Mouse (Mus musculus) CH12.LX (cell line): ENCODE measurements around the gene B3gat1. TPM values are rescaled to one million over a fixed set of nuclear protein-coding genes. Genes with fewer than 3 reads are reported as not detected.

Source experiments
- DNase-seq: peaks from one replicate; pipeline ENCODE4 v3.0.0-alpha.2; 2013; ENCODE audit errors: extremely low read depth
- H3K27ac ChIP-seq: 2 replicates; pipeline ENCODE4 v1.5.1; 2012; ENCODE audit warnings: low read depth, mild to moderate bottlenecking, control low read depth, moderate library complexity; ENCODE audit not compliant: insufficient read depth
- H3K27me3 ChIP-seq: replicated peaks from 2 replicates; pipeline ENCODE3; 2012; ENCODE audit warnings: inconsistent platforms
- H3K36me3 ChIP-seq, 2 experiments: replicated peaks in 1 of 2; 2 replicates each; pipeline versions ENCODE3 to v1.6.1; 2012; ENCODE audit warnings: inconsistent platforms in 1 of 2, low read length in 1 of 2, mild to moderate bottlenecking in 1 of 2, mixed read lengths in 1 of 2, moderate library complexity in 1 of 2; ENCODE audit not compliant: control insufficient read depth in 1 of 2, insufficient read depth in 1 of 2
- H3K4me1 ChIP-seq, 2 experiments: 2 replicates each; pipeline ENCODE4 v1.6.1; 2012; ENCODE audit warnings: inconsistent platforms in 1 of 2, moderate library complexity in 1 of 2; ENCODE audit not compliant: insufficient read depth in 2 of 2, control insufficient read depth in 1 of 2
- H3K4me2 ChIP-seq: 2 replicates; pipeline ENCODE4 v1.6.1; 2012; ENCODE audit warnings: low read depth, mild to moderate bottlenecking, control low read depth; ENCODE audit not compliant: poor library complexity, insufficient read depth, severe bottlenecking
- H3K4me3 ChIP-seq, 3 experiments: fragments of 150-350 bp in 1 of 3; sonication (generic) in 1 of 3; replicated peaks in 1 of 3; 2 replicates each; pipeline versions ENCODE3 to v1.5.1; 2011 to 2012; ENCODE audit warnings: low read depth in 2 of 3, low read length in 2 of 3, mild to moderate bottlenecking in 2 of 3, moderate library complexity in 2 of 3, control low read depth in 1 of 3, improper control_type of control experiment in 1 of 3, inconsistent platforms in 1 of 3, mixed read lengths in 1 of 3; ENCODE audit not compliant: poor library complexity in 1 of 3
- H3K79me2 ChIP-seq: replicated peaks from 2 replicates; pipeline ENCODE4 v1.6.1; 2012; ENCODE audit warnings: mild to moderate bottlenecking, moderate library complexity; ENCODE audit not compliant: control insufficient read depth, poor library complexity, insufficient read depth, severe bottlenecking; ENCODE audit errors: extremely low read depth
- H3K9ac ChIP-seq: 2 replicates; pipeline ENCODE4 v1.6.1; 2012; ENCODE audit warnings: low read depth, mild to moderate bottlenecking, control low read depth, moderate library complexity; ENCODE audit not compliant: insufficient read depth
- H3K9me3 ChIP-seq: replicated peaks from 2 replicates; pipeline ENCODE3; 2012; ENCODE audit warnings: low read length, inconsistent platforms, mixed read lengths
- BHLHE40 ChIP-seq: IDR thresholded peaks from 2 replicates; pipeline ENCODE4 v1.6.1; 2011; ENCODE audit warnings: mild to moderate bottlenecking, low read depth, low read length, improper control_type of control experiment
- CHD1 ChIP-seq: IDR thresholded peaks from 2 replicates; pipeline ENCODE4 v1.6.1; 2012; ENCODE audit warnings: low read depth, low read length, improper control_type of control experiment, inconsistent platforms
- CHD2 ChIP-seq: IDR thresholded peaks from 2 replicates; pipeline ENCODE4 v1.6.1; 2011; ENCODE audit warnings: low read length, improper control_type of control experiment
- CTCF ChIP-seq, 2 experiments: IDR thresholded peaks in 1 of 2; conservative IDR thresholded peaks in 1 of 2; 2 replicates each; pipeline ENCODE4 v1.5.1; 2011 to 2012; ENCODE audit warnings: low read depth in 2 of 2, low read length in 2 of 2, improper control_type of control experiment in 1 of 2, inconsistent platforms in 1 of 2, mild to moderate bottlenecking in 1 of 2, moderate library complexity in 1 of 2
- EP300 ChIP-seq: IDR thresholded peaks from 2 replicates; pipeline ENCODE4 v1.6.1; 2011; ENCODE audit warnings: low read length, improper control_type of control experiment
- ETS1 ChIP-seq: conservative IDR thresholded peaks from 2 replicates; pipeline ENCODE4 v1.6.1; 2012; ENCODE audit warnings: low read depth, mild to moderate bottlenecking, inconsistent platforms, low read length, improper control_type of control experiment, moderate library complexity
- HCFC1 ChIP-seq: IDR thresholded peaks from 2 replicates; pipeline ENCODE4 v1.6.1; 2012; ENCODE audit warnings: low read depth, mild to moderate bottlenecking, inconsistent platforms, low read length, improper control_type of control experiment
- JUND ChIP-seq: conservative IDR thresholded peaks from 2 replicates; pipeline ENCODE4 v1.6.1; 2011; ENCODE audit warnings: low read depth, low read length, improper control_type of control experiment
- KAT2A ChIP-seq: IDR thresholded peaks from 2 replicates; pipeline ENCODE4 v1.6.1; 2012; ENCODE audit warnings: low read length, improper control_type of control experiment, inconsistent platforms; ENCODE audit not compliant: insufficient replicate concordance
- MAFK ChIP-seq: IDR thresholded peaks from 2 replicates; pipeline ENCODE4 v1.6.1; 2011; ENCODE audit warnings: low read length, improper control_type of control experiment; ENCODE audit not compliant: insufficient replicate concordance
- MAZ ChIP-seq: IDR thresholded peaks from 2 replicates; pipeline ENCODE4 v1.6.1; 2012; ENCODE audit warnings: low read depth, mild to moderate bottlenecking, inconsistent platforms, low read length, improper control_type of control experiment, moderate library complexity
- MYC ChIP-seq: IDR thresholded peaks from 2 replicates; pipeline ENCODE4 v1.6.1; 2011; ENCODE audit warnings: low read depth, mild to moderate bottlenecking, improper control_type of control experiment, low read length
- NELFE ChIP-seq: IDR thresholded peaks from 2 replicates; pipeline ENCODE4 v1.6.1; 2011; ENCODE audit warnings: low read depth, low read length, improper control_type of control experiment
- POLR2A ChIP-seq: IDR thresholded peaks from 2 replicates; pipeline ENCODE4 v1.6.1; 2011; ENCODE audit warnings: low read depth, mild to moderate bottlenecking, improper control_type of control experiment, low read length
- RAD21 ChIP-seq: IDR thresholded peaks from 2 replicates; pipeline ENCODE4 v1.6.1; 2011; ENCODE audit warnings: low read depth, mild to moderate bottlenecking, low read length, improper control_type of control experiment, moderate library complexity
- RCOR1 ChIP-seq: conservative IDR thresholded peaks from 2 replicates; pipeline ENCODE4 v1.6.1; 2012; ENCODE audit warnings: low read depth, mild to moderate bottlenecking, inconsistent platforms, low read length, improper control_type of control experiment
- TCF12 ChIP-seq: IDR thresholded peaks from 2 replicates; pipeline ENCODE4 v1.6.1; 2014; ENCODE audit warnings: low read depth, mild to moderate bottlenecking, inconsistent platforms, low read length, improper control_type of control experiment
- USF2 ChIP-seq: conservative IDR thresholded peaks from 2 replicates; pipeline ENCODE4 v1.6.1; 2011; ENCODE audit warnings: low read depth, low read length, improper control_type of control experiment
- ZC3H11A ChIP-seq: IDR thresholded peaks from 2 replicates; pipeline ENCODE4 v1.6.1; 2012; ENCODE audit warnings: low read depth, mild to moderate bottlenecking, inconsistent platforms, low read length, improper control_type of control experiment
- ZNF384 ChIP-seq: IDR thresholded peaks from 2 replicates; pipeline ENCODE4 v1.6.1; 2012; ENCODE audit warnings: low read depth, low read length, improper control_type of control experiment, inconsistent platforms
- dilution Hi-C: fragments of 300-500 bp; cut with MboI; formaldehyde crosslinking; loops from 2 replicates; pipeline ENCODE4 v1.14.3; 2020; ENCODE audit warnings: low sequenced_read_pairs; ENCODE audit not compliant: extremely low pct_unique_long_range_greater_than_20kb, extremely low pct_ligation_motif_present
- in situ Hi-C: fragments of 300-500 bp; cut with MboI; formaldehyde crosslinking; loops from 3 replicates; pipeline ENCODE4 v1.14.3; 2019; ENCODE audit warnings: low sequenced_read_pairs, low pct_ligation_motif_present, low pct_unique_long_range_greater_than_20kb, mixed read lengths
- polyA plus RNA-seq: library from polyadenylated mRNA; unstranded; fragments of >175 nt; gene quantifications from 2 replicates; pipeline ENCODE4 v1.2.1, GENCODE M21; 2012; ENCODE audit warnings: low read depth; ENCODE audit not compliant: insufficient read length
- total RNA-seq, 2 experiments: library from RNA; depleted of rRNA; stranded (reverse); fragments of 300-350 nt in 1 of 2; fragments of >200 nt in 1 of 2; gene quantifications; 2 replicates each; pipeline ENCODE4 v1.2.3; 2012 to 2014

Gene B3gat1
- total and polyA plus RNA-seq, 3 experiments, result not detected

- no peaks in the 10 kb centered on the region for H3K9me3 ChIP-seq
- H3K4me3 ChIP-seq, result no peak overlapping the region
- TF ChIP-seq ZNF384 (no peak), JUND (no peak), BHLHE40 (no peak), CTCF (conservative IDR thresholded peaks at IDR 0.05 in 1 of 2, IDR thresholded peaks at IDR 0.05 in 1 of 2; ENCODE audit: low read depth in 2 of 2, low read length in 2 of 2) (no peak), CHD2 (no peak), RAD21 (no peak), ZC3H11A (no peak), KAT2A (no peak), NELFE (no peak), MAZ (no peak), MAFK (no peak), USF2 (no peak), EP300 (no peak), POLR2A (no peak)
- dilution Hi-C loops (no loop called here), in situ Hi-C loops (no loop called here)
- no peak for DNase-seq
- H3K27ac ChIP-seq, result no peak overlapping the region
- H3K4me1 ChIP-seq, result no peaks in the 10 kb centered on the region
- no peak overlapping the region for H3K4me2 ChIP-seq
- H3K9ac ChIP-seq, result no peak overlapping the region
- H3K36me3 ChIP-seq, result no peaks in the 10 kb centered on the region
- H3K79me2 ChIP-seq, result no peaks in the 10 kb centered on the region
- H3K27me3 ChIP-seq, result no peaks in the 10 kb centered on the region
Measured at GRCm38 (mm10) chr9:26689956-26690698, 43.4 kb upstream of the B3gat1 start.

DNA sequence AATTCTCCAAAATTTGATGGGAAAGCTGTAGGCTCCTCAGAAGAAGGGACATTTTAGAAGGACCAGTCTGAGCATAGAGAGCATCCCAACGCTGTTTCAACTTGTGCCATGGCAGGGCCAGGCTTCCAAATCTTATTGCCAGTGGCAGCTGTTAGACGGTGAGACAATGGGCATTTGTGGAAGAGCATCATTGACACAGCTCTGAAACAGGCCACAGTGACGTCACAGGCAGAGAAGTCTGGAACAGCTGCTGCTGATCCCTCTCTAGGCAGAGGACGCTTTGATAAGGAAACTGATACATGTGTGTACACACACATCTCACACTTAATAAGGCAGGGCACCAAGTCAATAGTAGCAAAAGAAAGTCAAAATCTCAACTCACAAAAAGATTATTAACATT lies 40.9 kb upstream of the B3gat1 start:
- no peak overlapping the region for H3K4me2 ChIP-seq
- no peaks in the 10 kb centered on the region for H3K9me3 ChIP-seq
- in situ Hi-C loops (no loop called here), dilution Hi-C loops (no loop called here)
- no peaks in the 10 kb centered on the region for H3K4me1 ChIP-seq
- no peak overlapping the region for H3K9ac ChIP-seq
- H3K4me3 ChIP-seq, result no peak overlapping the region
- no peaks in the 10 kb centered on the region for H3K27me3 ChIP-seq
- no peaks in the 10 kb centered on the region for H3K79me2 ChIP-seq
- no peaks in the 10 kb centered on the region for H3K36me3 ChIP-seq
- no peak overlapping the region for H3K27ac ChIP-seq
- DNase-seq, result no peak
- TF ChIP-seq TCF12, result no peak

DNA sequence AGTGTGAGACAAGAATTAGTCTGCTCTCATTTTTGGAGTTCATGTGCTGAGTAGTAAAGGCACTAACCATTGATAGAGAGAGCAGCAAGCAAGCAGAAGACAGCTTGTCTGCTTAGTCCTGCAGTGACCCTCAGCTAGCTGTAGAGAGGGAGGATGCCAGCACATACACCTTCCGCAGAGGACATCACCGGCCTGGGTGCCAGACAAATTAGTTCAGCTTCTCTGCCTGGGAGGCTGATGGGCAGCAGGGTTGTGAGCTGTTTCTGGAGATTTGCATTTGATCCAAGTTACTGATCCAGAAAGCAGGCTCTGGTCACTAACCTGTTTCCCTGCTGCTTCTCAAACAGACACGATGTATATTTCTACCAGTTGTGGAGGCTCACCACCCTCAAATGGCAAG lies 38.9 kb upstream of the B3gat1 start:
- no peak for DNase-seq
- Histone ChIP-seq H3K4me1 (no peaks in the 10 kb centered on the region), H3K36me3 (no peaks in the 10 kb centered on the region), H3K27me3 (no peaks in the 10 kb centered on the region), H3K9ac (no peak overlapping the region), H3K79me2 (no peaks in the 10 kb centered on the region), H3K4me2 (no peak overlapping the region), H3K27ac (no peak overlapping the region), H3K4me3 (no peak overlapping the region), H3K9me3 (no peaks in the 10 kb centered on the region)
- dilution Hi-C loops, result no loop called here
- TF ChIP-seq MYC, result no peak
- TF ChIP-seq ETS1, result no peak
- TF ChIP-seq USF2, result no peak
- TF ChIP-seq RCOR1, result no peak
- no peak for TF ChIP-seq HCFC1
- no peak for TF ChIP-seq CHD1
- TF ChIP-seq MAZ, result no peak
- TF ChIP-seq ZC3H11A, result no peak
- in situ Hi-C loops, result no loop called here
